Mouse (Mus musculus) G1E (cell line): ENCODE measurements at regions not wholly inside any gene's neighbourhood (a gene's known extent, or its start where the extent isn't known, plus 50 kb on each side); places are given as distances from the start of the nearest gene placed in this dataset.

ENCODE experiments used
- ATAC-seq: 2 replicates; pipeline ENCODE4 v1.8.0; 2016; ENCODE audit warnings: mild to moderate bottlenecking; ENCODE audit not compliant: insufficient number of reproducible peaks, poor library complexity, low FRiP score, severe bottlenecking; ENCODE audit errors: extremely low read depth
- DNase-seq: peaks from one replicate; pipeline ENCODE4 v3.0.0; 2012; ENCODE audit warnings: low spot score
- H3K27me3 ChIP-seq: 2 replicates; pipeline ENCODE4 v1.6.1; 2012; ENCODE audit warnings: mild to moderate bottlenecking, low read length, inconsistent platforms; ENCODE audit not compliant: insufficient read depth
- H3K36me3 ChIP-seq: replicated peaks from 2 replicates; pipeline ENCODE3; 2012; ENCODE audit warnings: mild to moderate bottlenecking, inconsistent platforms
- H3K4me1 ChIP-seq: 2 replicates; pipeline ENCODE4 v1.6.1; 2012; ENCODE audit warnings: low read depth, low read length, inconsistent platforms, mixed read lengths; ENCODE audit not compliant: insufficient read depth
- H3K4me3 ChIP-seq: 2 replicates; pipeline ENCODE4 v1.5.1; 2012; ENCODE audit warnings: low read depth, mild to moderate bottlenecking, inconsistent platforms, low read length, moderate library complexity, mixed read lengths
- H3K9me3 ChIP-seq: replicated peaks from 2 replicates; pipeline ENCODE4 v1.6.1; 2012; ENCODE audit warnings: inconsistent platforms
- CTCF ChIP-seq: IDR thresholded peaks from 2 replicates; pipeline ENCODE4 v1.5.1; 2012; ENCODE audit warnings: low read depth, low read length, inconsistent platforms, mixed read lengths
- GATA1 ChIP-seq: IDR thresholded peaks from 2 replicates; pipeline ENCODE4 v1.6.1; 2012; ENCODE audit warnings: borderline replicate concordance, low read length, inconsistent platforms, mixed read lengths
- GATA2 ChIP-seq: IDR thresholded peaks from 2 replicates; pipeline ENCODE4 v1.6.1; 2012; ENCODE audit warnings: low read depth, low read length, inconsistent platforms, borderline replicate concordance
- POLR2AphosphoS5 ChIP-seq: IDR thresholded peaks from 2 replicates; pipeline ENCODE4 v1.6.1; 2012; ENCODE audit warnings: low read depth, low read length, inconsistent platforms; ENCODE audit not compliant: insufficient replicate concordance
- TAL1 ChIP-seq: conservative IDR thresholded peaks from 2 replicates; pipeline ENCODE4 v1.6.1; 2012; ENCODE audit warnings: low read depth, low read length, inconsistent platforms, mixed read lengths

DNA sequence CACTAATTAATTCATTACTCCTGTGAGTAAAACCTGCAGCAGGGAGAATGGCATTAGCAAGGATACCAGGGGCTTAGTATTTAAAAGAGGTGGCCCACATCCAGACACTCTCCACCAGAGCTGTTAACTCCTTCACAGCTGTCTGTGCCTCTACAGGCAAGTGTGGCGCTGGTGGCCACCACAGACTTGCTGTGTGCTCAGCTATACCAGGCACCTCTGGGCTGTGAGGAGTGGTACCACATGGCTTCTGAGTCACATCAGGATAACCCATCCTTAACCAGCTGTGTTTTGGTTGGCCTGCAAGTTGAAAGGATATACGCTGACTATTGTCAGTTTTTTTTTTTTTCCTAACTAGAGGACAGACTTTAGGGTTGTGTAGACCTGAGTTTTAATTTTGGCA, 108.1 kb downstream of the 4933412E24Rik start:
- ATAC-seq (no peak), DNase-seq (no peak)
- no peak for TF ChIP-seq GATA1
- TF ChIP-seq POLR2AphosphoS5, result no peak
- no peak for TF ChIP-seq CTCF
- TF ChIP-seq GATA2, result no peak
- TF ChIP-seq TAL1, result no peak
- no peaks in the 10 kb centered on the region for H3K9me3 ChIP-seq
- no peaks in the 10 kb centered on the region for H3K36me3 ChIP-seq
- H3K27me3 ChIP-seq, result no peaks in the 10 kb centered on the region
- H3K4me3 ChIP-seq, result no peak overlapping the region
- no peaks in the 10 kb centered on the region for H3K4me1 ChIP-seq

DNA sequence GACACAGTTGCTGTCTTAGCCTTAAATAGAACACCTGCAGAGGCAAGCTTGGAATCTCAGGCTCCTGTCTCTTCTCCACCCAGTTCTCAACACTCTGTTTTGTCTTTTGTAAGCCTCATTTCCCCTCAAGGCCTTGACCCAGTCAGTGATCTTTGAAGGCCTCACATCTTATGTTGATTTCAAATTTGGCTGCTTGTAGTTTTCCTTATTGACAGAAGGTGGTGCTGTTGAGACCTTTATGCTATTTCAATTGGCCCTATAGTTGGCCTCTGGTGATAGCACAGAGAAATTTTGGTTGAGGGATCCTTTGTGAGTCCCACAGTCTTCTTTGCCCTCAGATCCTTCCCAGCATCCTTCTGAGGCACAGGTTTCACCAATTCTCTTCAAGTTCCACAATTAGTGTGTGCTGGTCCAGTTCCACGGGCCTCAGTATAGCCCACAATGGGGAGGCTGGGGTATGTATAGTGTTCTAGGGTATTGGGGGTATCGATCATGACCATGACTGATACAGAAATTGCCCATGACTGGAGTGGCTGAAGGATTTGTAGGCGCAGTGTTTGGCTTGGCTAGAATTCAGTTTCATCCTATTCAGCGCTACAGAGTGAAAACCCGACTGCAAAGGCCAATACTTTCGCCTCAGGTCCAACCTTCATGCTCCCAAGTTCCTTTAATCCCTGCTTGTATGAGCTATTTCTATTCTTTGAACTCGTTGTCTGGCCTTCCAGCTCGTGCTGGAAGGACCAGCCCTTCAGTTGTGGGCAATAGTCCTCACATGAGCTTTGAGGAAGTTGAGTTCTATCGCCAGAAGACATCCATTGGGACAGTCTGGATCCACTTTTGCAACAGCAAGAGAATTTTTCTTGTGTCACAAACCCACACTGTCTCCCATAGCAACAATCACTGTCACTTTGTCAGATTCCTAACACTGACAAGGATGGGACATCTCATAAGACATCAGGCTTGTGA, 110.3 kb downstream of the 4933412E24Rik start:
- H3K9me3 ChIP-seq, result no peaks in the 10 kb centered on the region
- H3K36me3 ChIP-seq, result no peaks in the 10 kb centered on the region
- ATAC-seq, result no peak; the same call in 1 of the 2 replicates
- H3K27me3 ChIP-seq, result no peaks in the 10 kb centered on the region
- peak; percentile 2 for DNase-seq
- no peak overlapping the region for H3K4me3 ChIP-seq
- no peaks in the 10 kb centered on the region for H3K4me1 ChIP-seq
- TF ChIP-seq TAL1 (no peak), GATA1 (no peak), POLR2AphosphoS5 (no peak), CTCF (peak; percentile 49; the same call in 1 of the 2 replicates)

DNA sequence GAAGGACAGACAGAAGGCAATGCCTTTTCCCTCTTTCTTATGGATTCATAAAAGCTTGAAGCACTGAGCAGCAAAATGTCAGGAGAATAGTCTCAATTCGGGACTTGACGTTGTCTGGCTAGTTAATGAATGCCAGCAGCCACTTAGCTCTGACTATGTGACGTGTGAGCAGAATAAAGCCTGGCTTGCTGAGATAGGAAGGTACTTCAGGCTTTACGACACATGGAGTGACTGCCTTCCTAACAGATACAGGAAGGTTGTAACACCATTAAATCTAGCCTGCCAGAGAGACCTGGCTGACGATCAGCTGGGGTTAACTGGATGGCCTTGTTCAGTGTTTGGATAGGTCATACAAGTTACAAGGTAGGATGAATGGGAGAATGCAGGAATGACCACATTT, 111.7 kb downstream of the 4933412E24Rik start:
- no peak for ATAC-seq
- no peaks in the 10 kb centered on the region for H3K4me1 ChIP-seq
- DNase-seq, result no peak
- no peaks in the 10 kb centered on the region for H3K36me3 ChIP-seq
- H3K27me3 ChIP-seq, result no peaks in the 10 kb centered on the region
- no peaks in the 10 kb centered on the region for H3K9me3 ChIP-seq
- no peak overlapping the region for H3K4me3 ChIP-seq
- TF ChIP-seq TAL1, result no peak
- no peak for TF ChIP-seq GATA1
- no peak for TF ChIP-seq POLR2AphosphoS5
- no peak for TF ChIP-seq CTCF
- TF ChIP-seq GATA2, result no peak

- no peak for ATAC-seq
- Histone ChIP-seq H3K27me3 (no peaks in the 10 kb centered on the region), H3K9me3 (no peaks in the 10 kb centered on the region), H3K36me3 (no peaks in the 10 kb centered on the region), H3K4me3 (no peak overlapping the region), H3K4me1 (no peaks in the 10 kb centered on the region)
- TF ChIP-seq TAL1, result no peak
- TF ChIP-seq GATA2, result no peak
- no peak for TF ChIP-seq GATA1
- TF ChIP-seq POLR2AphosphoS5, result no peak
- TF ChIP-seq CTCF, result no peak
- no peak for DNase-seq
These were observed 127.4 kb downstream of the 4933412E24Rik start for GRCm38 (mm10) chr15:59888996-59889395.

GRCm38 (mm10) chr15:59888131-59888459, 128.3 kb downstream of the 4933412E24Rik start:
- H3K4me1 ChIP-seq, result no peaks in the 10 kb centered on the region
- H3K4me3 ChIP-seq, result no peak overlapping the region
- H3K9me3 ChIP-seq, result no peaks in the 10 kb centered on the region
- ATAC-seq, result no peak
- DNase-seq, result no peak
- no peaks in the 10 kb centered on the region for H3K27me3 ChIP-seq
- no peak for TF ChIP-seq GATA1
- no peak for TF ChIP-seq POLR2AphosphoS5
- no peak for TF ChIP-seq GATA2
- no peak for TF ChIP-seq TAL1
- TF ChIP-seq CTCF, result no peak
- no peaks in the 10 kb centered on the region for H3K36me3 ChIP-seq

- TF ChIP-seq POLR2AphosphoS5, result no peak
- no peak for TF ChIP-seq TAL1
- TF ChIP-seq CTCF, result no peak
- TF ChIP-seq GATA2, result no peak
- no peak for TF ChIP-seq GATA1
- DNase-seq (no peak), ATAC-seq (no peak)
- H3K27me3 ChIP-seq, result no peaks in the 10 kb centered on the region
- H3K4me1 ChIP-seq, result no peaks in the 10 kb centered on the region
- H3K36me3 ChIP-seq, result no peaks in the 10 kb centered on the region
- no peak overlapping the region for H3K4me3 ChIP-seq
- no peaks in the 10 kb centered on the region for H3K9me3 ChIP-seq
These were observed 128.9 kb downstream of the 4933412E24Rik start for GRCm38 (mm10) chr15:59887381-59888130.
